Mouse (Mus musculus): ENCODE measurements around the gene Gm45062. TPM values are rescaled to one million over a fixed set of nuclear protein-coding genes. Genes with fewer than 3 reads are reported as not detected.

Gene Gm45062
- total and polyA plus RNA-seq, 3 experiments = 2.2 to 3.6 TPM; not detected in 1

GRCm38 (mm10) chr6:8299066-8299863 lies 40.0 kb downstream of the Gm45062 start:
- Histone ChIP-seq H3K9ac (ENCODE audit: control insufficient read depth, low read depth, low read length, poor library complexity, severe bottlenecking) (no peak overlapping the region), H3K36me3 (ENCODE audit: control insufficient read depth in 1 of 2, insufficient read depth in 2 of 2, low read length in 2 of 2) (no peaks in the 10 kb centered on the region), H3K4me3 (ENCODE audit: control insufficient read depth in 1 of 2, insufficient read depth in 1 of 2, low read depth in 2 of 2, low read length in 2 of 2) (no peak overlapping the region), H3K4me1 (ENCODE audit: control insufficient read depth in 1 of 2, insufficient read depth in 2 of 2, low read length in 2 of 2) (no peaks in the 10 kb centered on the region), H3K9me3 (replicated peaks; ENCODE audit: insufficient read depth, low read length) (no peaks in the 10 kb centered on the region), H3K27me3 (ENCODE audit: control insufficient read depth in 1 of 2, insufficient read depth in 2 of 2, low read length in 2 of 2) (no peaks in the 10 kb centered on the region), H3K27ac (ENCODE audit: control insufficient read depth, low read depth, low read length) (no peak overlapping the region), H3K79me2 (ENCODE audit: control insufficient read depth, insufficient read depth, low read length, poor library complexity) (no peaks in the 10 kb centered on the region)
- DNase-seq (ENCODE audit: low read depth, low spot score) = peak; percentile 27
- TF ChIP-seq BHLHE40 (IDR thresholded peaks at IDR 0.05; ENCODE audit: borderline replicate concordance, low read depth, low read length) = no peak
- TF ChIP-seq NELFE (IDR thresholded peaks at IDR 0.05; ENCODE audit: low read depth, low read length) = no peak
- TF ChIP-seq JUND (IDR thresholded peaks at IDR 0.05; ENCODE audit: low read depth, low read length) = no peak
- no peak for TF ChIP-seq TAL1 (IDR thresholded peaks at IDR 0.05; ENCODE audit: low read length)
- TF ChIP-seq MAX (IDR thresholded peaks at IDR 0.05; ENCODE audit: low read length) = no peak
- no peak for TF ChIP-seq ZMIZ1 (IDR thresholded peaks at IDR 0.05; ENCODE audit: low read depth, low read length)
- no peak for TF ChIP-seq RAD21 (IDR thresholded peaks at IDR 0.05; ENCODE audit: low read depth, low read length)
- TF ChIP-seq SMC3 (IDR thresholded peaks at IDR 0.05; ENCODE audit: low read depth, low read length) = no peak
- no peak for TF ChIP-seq HCFC1 (IDR thresholded peaks at IDR 0.05; ENCODE audit: low read depth, low read length)
- no peak for TF ChIP-seq SIN3A (IDR thresholded peaks at IDR 0.05; ENCODE audit: low read length)
- no peak for TF ChIP-seq ZNF384 (IDR thresholded peaks at IDR 0.05; ENCODE audit: low read depth, low read length)
- TF ChIP-seq ELF1 (IDR thresholded peaks at IDR 0.05; ENCODE audit: low read depth, low read length) = no peak
- no peak for TF ChIP-seq GATA1 (IDR thresholded peaks at IDR 0.05; ENCODE audit: low read depth, low read length)

GRCm38 (mm10) chr6:8307878-8308775 lies 48.9 kb downstream of the Gm45062 start:
- H3K36me3 ChIP-seq (ENCODE audit: control insufficient read depth in 1 of 2, insufficient read depth in 2 of 2, low read length in 2 of 2) = no peaks in the 10 kb centered on the region
- no peaks in the 10 kb centered on the region for H3K27me3 ChIP-seq (ENCODE audit: control insufficient read depth in 1 of 2, insufficient read depth in 2 of 2, low read length in 2 of 2)
- no peaks in the 10 kb centered on the region for H3K79me2 ChIP-seq (ENCODE audit: control insufficient read depth, insufficient read depth, low read length, poor library complexity)
- no peak for TF ChIP-seq JUND (IDR thresholded peaks at IDR 0.05; ENCODE audit: low read depth, low read length)
- no peak for TF ChIP-seq RAD21 (IDR thresholded peaks at IDR 0.05; ENCODE audit: low read depth, low read length)
- no peak for TF ChIP-seq MAFK (IDR thresholded peaks at IDR 0.05; ENCODE audit: borderline replicate concordance, low read depth, low read length)
- DNase-seq (ENCODE audit: low read depth, low spot score) = no peak
- no peak overlapping the region for H3K27ac ChIP-seq (ENCODE audit: control insufficient read depth, low read depth, low read length)
- H3K9ac ChIP-seq (ENCODE audit: control insufficient read depth, low read depth, low read length, poor library complexity, severe bottlenecking) = no peak overlapping the region
- no peak overlapping the region for H3K4me3 ChIP-seq (ENCODE audit: control insufficient read depth in 1 of 2, insufficient read depth in 1 of 2, low read depth in 2 of 2, low read length in 2 of 2)
- H3K4me1 ChIP-seq (ENCODE audit: control insufficient read depth in 1 of 2, insufficient read depth in 2 of 2, low read length in 2 of 2) = no peaks in the 10 kb centered on the region
- no peaks in the 10 kb centered on the region for H3K9me3 ChIP-seq (replicated peaks; ENCODE audit: insufficient read depth, low read length)
